Mouse (Mus musculus) erythroblast, embryonic 14.5 days (primary cell): ENCODE data around the gene Zdhhc6. TPM values are rescaled to one million over a fixed set of nuclear protein-coding genes. Genes with fewer than 3 reads are reported as not detected.

ENCODE experiments used
- H3K27me3 ChIP-seq: 2 replicates; pipeline ENCODE4 v1.6.1; 2012; ENCODE audit warnings: inconsistent platforms; ENCODE audit not compliant: control insufficient read depth
- H3K36me3 ChIP-seq: 2 replicates; pipeline ENCODE4 v1.6.1; 2012; ENCODE audit warnings: mild to moderate bottlenecking, inconsistent platforms; ENCODE audit not compliant: control insufficient read depth
- H3K4me1 ChIP-seq: 2 replicates; pipeline ENCODE4 v1.6.1; 2012; ENCODE audit warnings: inconsistent platforms; ENCODE audit not compliant: control insufficient read depth
- H3K4me3 ChIP-seq: replicated peaks from 2 replicates; pipeline ENCODE3; 2012; ENCODE audit warnings: moderate library complexity, mild to moderate bottlenecking, inconsistent platforms
- H3K9me3 ChIP-seq: 2 replicates; pipeline ENCODE4 v1.6.1; 2012; ENCODE audit warnings: low read length, inconsistent platforms, mixed read lengths; ENCODE audit not compliant: control insufficient read depth
- GATA1 ChIP-seq: IDR thresholded peaks from 2 replicates; pipeline ENCODE4 v1.6.1; 2012; ENCODE audit warnings: low read length, inconsistent platforms, mixed read lengths
- TAL1 ChIP-seq: IDR thresholded peaks from 3 replicates; pipeline ENCODE4 v1.6.1; 2012; ENCODE audit warnings: low read length, inconsistent platforms, mixed read lengths
- polyA plus RNA-seq: library from polyadenylated mRNA; stranded (reverse); fragments of >175 nt; gene quantifications from 2 replicates; pipeline ENCODE4 v1.2.3, GENCODE M21; 2012

The Zdhhc6 gene
- 1.3 and 2.3 TPM in 2 replicates for polyA plus RNA-seq

DNA sequence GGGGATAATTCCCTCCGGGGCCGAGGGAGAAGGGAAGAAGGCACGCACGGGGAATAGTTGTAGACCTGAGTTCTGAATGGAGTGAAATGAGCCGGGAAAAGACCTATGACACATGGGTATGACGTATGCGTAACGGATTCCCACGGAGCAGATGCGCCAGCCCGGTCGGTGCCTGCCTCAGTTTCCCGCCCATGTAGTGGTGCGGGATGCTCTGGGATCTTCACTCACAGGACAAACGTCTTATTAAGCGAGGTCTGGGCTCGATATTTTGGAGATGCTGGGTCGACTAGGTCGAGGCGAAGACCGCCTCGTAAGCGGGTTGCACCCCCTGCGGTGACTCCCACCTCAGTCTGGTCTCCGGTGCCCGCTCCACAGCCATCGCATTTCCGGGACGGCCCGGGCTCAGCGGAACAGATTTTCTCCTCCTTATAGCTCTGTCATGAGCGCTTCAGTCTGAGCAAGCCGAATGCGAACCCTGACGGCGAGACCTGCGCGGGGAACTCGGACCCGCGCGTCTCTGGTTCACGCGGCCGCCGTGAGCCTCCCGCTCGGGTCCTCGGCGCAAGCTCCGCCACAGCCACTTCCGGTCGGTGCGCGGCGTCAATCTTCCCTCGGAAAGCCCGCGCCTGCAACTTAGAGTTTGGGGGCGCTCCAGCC, at the start of gene Zdhhc6:
Gene Zdhhc6 (minus strand): TSS at position 581 of the 657 bp plus-strand sequence.
- TF ChIP-seq GATA1 (no peak), TAL1 (no peak)
- Histone ChIP-seq H3K36me3 (peaks cover 47% of the 10 kb centered on the region), H3K4me3 (peak within 1 kb of the TSS; percentile 90), H3K27me3 (no peaks in the 10 kb centered on the region), H3K4me1 (peaks cover 49% of the 10 kb centered on the region), H3K9me3 (no peaks in the 10 kb centered on the region)

GRCm38 (mm10) chr19:55362606-55363005, 46.8 kb upstream of the Zdhhc6 start:
- Histone ChIP-seq H3K9me3 (no peaks in the 10 kb centered on the region), H3K4me3 (no peak overlapping the region), H3K4me1 (peaks cover 5% of the 10 kb centered on the region), H3K36me3 (peaks cover 12% of the 10 kb centered on the region), H3K27me3 (no peaks in the 10 kb centered on the region)
- TF ChIP-seq GATA1: no peak
- no peak for TF ChIP-seq TAL1

DNA sequence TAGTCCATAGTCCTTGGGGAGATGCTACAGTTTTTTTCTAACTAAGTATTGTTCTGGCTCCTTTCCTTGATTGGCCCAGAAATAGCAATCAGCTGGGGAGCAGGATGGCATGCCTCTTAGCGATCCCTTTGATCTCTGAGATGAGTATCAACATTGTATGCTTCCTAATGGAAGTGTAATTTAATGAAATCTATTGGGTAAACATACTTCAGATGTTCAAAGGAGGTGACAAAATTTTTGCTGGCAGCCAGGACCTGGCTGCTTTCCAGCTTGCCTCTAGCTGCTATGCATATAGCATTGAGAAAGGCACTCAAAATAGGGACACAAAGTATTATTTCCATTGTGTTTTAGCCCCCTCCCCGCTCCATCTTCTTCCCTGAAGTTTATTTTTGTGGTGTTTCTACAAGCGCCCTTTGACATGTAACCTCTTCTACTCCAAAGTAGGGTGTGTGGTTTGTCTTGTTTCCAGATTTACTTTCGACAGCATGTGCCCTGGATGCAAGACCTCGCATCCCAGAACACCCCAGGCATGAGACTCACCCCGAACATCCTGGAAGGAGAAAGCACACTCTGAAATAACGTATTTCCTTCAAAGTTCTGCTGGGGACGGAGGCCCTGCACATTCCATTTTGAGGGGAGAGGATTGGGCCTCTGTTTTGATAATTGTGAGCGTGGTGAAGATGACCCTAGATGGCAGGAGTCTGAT, 35.0 kb upstream of the Zdhhc6 start:
- no peaks in the 10 kb centered on the region for H3K27me3 ChIP-seq
- TF ChIP-seq TAL1 (no peak), GATA1 (no peak)
- no peak overlapping the region for H3K4me3 ChIP-seq
- H3K9me3 ChIP-seq: no peaks in the 10 kb centered on the region
- peaks cover 18% of the 10 kb centered on the region for H3K4me1 ChIP-seq
- H3K36me3 ChIP-seq: peaks cover 48% of the 10 kb centered on the region

GRCm38 (mm10) chr19:55348187-55348586, 32.4 kb upstream of the Zdhhc6 start:
- no peaks in the 10 kb centered on the region for H3K27me3 ChIP-seq
- H3K4me3 ChIP-seq: no peak overlapping the region
- TF ChIP-seq TAL1 (no peak), GATA1 (no peak)
- peaks cover 18% of the 10 kb centered on the region for H3K4me1 ChIP-seq
- H3K9me3 ChIP-seq: no peaks in the 10 kb centered on the region
- H3K36me3 ChIP-seq: peaks cover 48% of the 10 kb centered on the region

DNA sequence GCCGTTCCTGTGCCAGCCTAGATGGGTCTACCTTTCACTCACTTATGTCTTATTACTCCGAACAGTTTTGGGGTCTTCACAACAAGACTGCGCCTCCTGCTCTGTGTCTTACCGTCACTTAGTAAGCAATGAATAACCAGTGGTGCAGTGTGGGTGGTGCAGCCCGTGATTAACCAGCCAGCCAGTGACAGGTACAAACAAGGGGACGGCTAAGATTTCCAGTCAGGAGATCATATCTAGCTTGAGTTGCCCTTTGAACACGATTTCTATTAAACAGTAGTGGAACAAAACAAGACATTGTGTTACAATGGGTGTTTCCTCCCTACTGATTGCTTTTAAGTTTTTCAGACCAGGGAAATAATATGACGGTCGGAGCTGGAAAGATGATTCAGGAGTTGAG, 27.4 kb upstream of the Zdhhc6 start:
- no peaks in the 10 kb centered on the region for H3K27me3 ChIP-seq
- peaks cover 54% of the 10 kb centered on the region for H3K36me3 ChIP-seq

DNA sequence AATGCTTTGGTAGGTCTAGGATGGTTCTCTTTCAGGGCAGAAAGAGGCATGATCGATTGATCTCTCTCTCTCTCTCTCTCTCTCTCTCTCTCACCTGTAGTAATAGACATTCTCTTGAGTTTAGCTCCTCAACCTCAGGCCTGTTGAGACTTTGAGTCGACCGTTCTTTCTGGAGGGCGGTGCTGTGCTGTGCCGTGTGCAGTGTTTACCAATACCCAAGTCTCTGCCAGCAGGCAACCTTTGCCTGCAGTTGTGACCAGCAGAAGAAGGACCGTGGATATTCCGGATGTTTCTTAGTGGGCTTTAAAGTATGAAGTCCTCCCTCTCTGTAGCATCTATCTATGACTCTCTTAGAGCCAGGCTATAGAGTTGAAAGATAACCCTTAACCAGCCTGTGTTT, 26.6 kb upstream of the Zdhhc6 start:
- Histone ChIP-seq H3K36me3 (peaks cover 52% of the 10 kb centered on the region), H3K4me3 (no peak overlapping the region), H3K27me3 (no peaks in the 10 kb centered on the region), H3K9me3 (no peaks in the 10 kb centered on the region), H3K4me1 (peaks cover 22% of the 10 kb centered on the region)
- TF ChIP-seq GATA1 (no peak), TAL1 (no peak)

More for the DNA sequence above, 27.4 kb upstream of the Zdhhc6 start:
- Histone ChIP-seq H3K4me1 (peaks cover 29% of the 10 kb centered on the region), H3K4me3 (no peak overlapping the region), H3K9me3 (no peaks in the 10 kb centered on the region)
- TF ChIP-seq TAL1 (no peak), GATA1 (no peak)

GRCm38 (mm10) chr19:55341377-55341776, 25.5 kb upstream of the Zdhhc6 start:
- TF ChIP-seq GATA1: no peak
- no peak for TF ChIP-seq TAL1
- no peaks in the 10 kb centered on the region for H3K27me3 ChIP-seq
- H3K9me3 ChIP-seq: no peaks in the 10 kb centered on the region
- H3K36me3 ChIP-seq: peaks cover 55% of the 10 kb centered on the region
- H3K4me1 ChIP-seq: peaks cover 20% of the 10 kb centered on the region
- no peak overlapping the region for H3K4me3 ChIP-seq

GRCm38 (mm10) chr19:55340521-55340920, 24.7 kb upstream of the Zdhhc6 start:
- Histone ChIP-seq H3K4me3 (no peak overlapping the region), H3K36me3 (peaks cover 49% of the 10 kb centered on the region), H3K4me1 (peaks cover 20% of the 10 kb centered on the region), H3K27me3 (no peaks in the 10 kb centered on the region), H3K9me3 (no peaks in the 10 kb centered on the region)
- TF ChIP-seq GATA1: no peak
- TF ChIP-seq TAL1: no peak

- peaks cover 54% of the 10 kb centered on the region for H3K36me3 ChIP-seq
- H3K4me3 ChIP-seq: no peak overlapping the region
Observed at GRCm38 (mm10) chr19:55337664-55338063, 21.8 kb upstream of the Zdhhc6 start.

More at GRCm38 (mm10) chr19:55337664-55338063, 21.8 kb upstream of the Zdhhc6 start:
- Histone ChIP-seq H3K9me3 (no peaks in the 10 kb centered on the region), H3K27me3 (no peaks in the 10 kb centered on the region), H3K4me1 (peaks cover 20% of the 10 kb centered on the region)
- no peak for TF ChIP-seq GATA1
- no peak for TF ChIP-seq TAL1
